Mouse (Mus musculus): ENCODE data around the gene Cox6a1.
"Not testable (repeated sequence)": the region's sequence is repeated elsewhere in the genome, so short reads cannot be mapped to it uniquely, and the experiment has no call there.

Gene Cox6a1

GRCm38 (mm10) chr5:115348546-115349224, at the start of gene Cox6a1:
Gene Cox6a1, minus strand, starts transcription at chr5:115348981.
- peak; percentile 98 for DNase-seq (ENCODE audit: low read depth in 2 of 2, low spot score in 2 of 2)

GRCm38 (mm10) chr5:115397839-115398780, 49.3 kb upstream of the Cox6a1 start:
- DNase-seq (ENCODE audit: low read depth in 2 of 2, low spot score in 2 of 2) = no peak

GRCm38 (mm10) chr5:115396654-115397053, 47.9 kb upstream of the Cox6a1 start:
- DNase-seq (ENCODE audit: low read depth in 2 of 2, low spot score in 2 of 2) = no peak

- no peak for DNase-seq (ENCODE audit: low read depth in 2 of 2, low spot score in 2 of 2)
Observed at GRCm38 (mm10) chr5:115394836-115395235, 46.1 kb upstream of the Cox6a1 start.

GRCm38 (mm10) chr5:115394223-115394622, 45.4 kb upstream of the Cox6a1 start:
- DNase-seq (ENCODE audit: low read depth in 2 of 2, low spot score in 2 of 2) = no peak

- no peak for DNase-seq (ENCODE audit: low read depth in 2 of 2, low spot score in 2 of 2)
Observed at GRCm38 (mm10) chr5:115392969-115393368, 44.2 kb upstream of the Cox6a1 start.

- no peak for DNase-seq (ENCODE audit: low read depth in 2 of 2, low spot score in 2 of 2)
Observed at GRCm38 (mm10) chr5:115391935-115392334, 43.2 kb upstream of the Cox6a1 start.

- not testable (repeated sequence) for DNase-seq (ENCODE audit: low read depth in 2 of 2, low spot score in 2 of 2)
Observed at GRCm38 (mm10) chr5:115378882-115379281, 30.1 kb upstream of the Cox6a1 start.

- no peak for DNase-seq (ENCODE audit: low read depth in 2 of 2, low spot score in 2 of 2)
Observed at GRCm38 (mm10) chr5:115375436-115375835, 26.7 kb upstream of the Cox6a1 start.

GRCm38 (mm10) chr5:115374204-115374820, 25.5 kb upstream of the Cox6a1 start:
- no peak for DNase-seq (ENCODE audit: low read depth in 2 of 2, low spot score in 2 of 2)

GRCm38 (mm10) chr5:115373441-115374203, 24.8 kb upstream of the Cox6a1 start:
- no peak for DNase-seq (ENCODE audit: low read depth in 2 of 2, low spot score in 2 of 2)

GRCm38 (mm10) chr5:115371736-115372135, 23.0 kb upstream of the Cox6a1 start:
- DNase-seq (ENCODE audit: low read depth in 2 of 2, low spot score in 2 of 2) = no peak

GRCm38 (mm10) chr5:115364782-115365181, 16.0 kb upstream of the Cox6a1 start:
- DNase-seq (ENCODE audit: low read depth in 2 of 2, low spot score in 2 of 2) = no peak

- DNase-seq (ENCODE audit: low read depth in 2 of 2, low spot score in 2 of 2) = no peak
Observed at GRCm38 (mm10) chr5:115362819-115363714, 14.3 kb upstream of the Cox6a1 start.

GRCm38 (mm10) chr5:115362216-115362615, 13.4 kb upstream of the Cox6a1 start:
- DNase-seq (ENCODE audit: low read depth in 2 of 2, low spot score in 2 of 2) = no peak

- DNase-seq (ENCODE audit: low read depth in 2 of 2, low spot score in 2 of 2) = no peak
Observed at GRCm38 (mm10) chr5:115359851-115360372, 11.1 kb upstream of the Cox6a1 start.

GRCm38 (mm10) chr5:115359438-115359837, 10.7 kb upstream of the Cox6a1 start:
- DNase-seq (ENCODE audit: low read depth in 2 of 2, low spot score in 2 of 2) = no peak

GRCm38 (mm10) chr5:115358872-115359271, 10.1 kb upstream of the Cox6a1 start:
- DNase-seq (ENCODE audit: low read depth in 2 of 2, low spot score in 2 of 2) = peak; percentile 67 to 75

GRCm38 (mm10) chr5:115355070-115355469, 6.3 kb upstream of the Cox6a1 start:
- no peak for DNase-seq (ENCODE audit: low read depth in 2 of 2, low spot score in 2 of 2)

- no peak for DNase-seq (ENCODE audit: low read depth in 2 of 2, low spot score in 2 of 2)
Observed at GRCm38 (mm10) chr5:115351348-115351747, 2.6 kb upstream of the Cox6a1 start.

Measured in CD8-positive naive resting alpha-beta T cell, adult 2 months (primary cell).